Mouse (Mus musculus): Measurements from ENCODE around the gene Slc6a16. TPM values are rescaled to one million over a fixed set of nuclear protein-coding genes. Genes with fewer than 3 reads are reported as not detected.
A peak's percentile ranks its signal among the peaks of the same experiment; 100 is the strongest.

Slc6a16 gene
- polyA plus RNA-seq, 1 experiment from 2014 or later = not detected

- ChIA-PET CTCF (interaction anchor here (1.0 to 5.7 kb wide), 3 partner anchors 9 to 44 kb away, joined by 3 to 44 read pairs (median 3); partner anchors contain the start of gene Slc6a21), POLR2A (no interaction called here)
- in situ Hi-C loops (cut with MboI; ENCODE audit: low pct_unique_long_range_greater_than_20kb) = no loop called here
- peaks cover 34% of the 10 kb centered on the region for H3K27me3 ChIP-seq
- TF ChIP-seq CTCF (IDR thresholded peaks at IDR 0.05) = no peak
- ATAC-seq = no peak
- DNase-seq (ENCODE audit: low read depth, low spot score) = no peak
Observed at GRCm38 (mm10) chr7:45296626-45297025, 55.7 kb downstream of the Slc6a16 start.

GRCm38 (mm10) chr7:45297563-45297962 is 56.7 kb downstream of the Slc6a16 start:
- POLR2A ChIA-PET = no interaction called here

GRCm38 (mm10) chr7:45299752-45300151 is 58.9 kb downstream of the Slc6a16 start:
- no peak for ATAC-seq
- ChIA-PET POLR2A (no interaction called here), CTCF (interaction anchor here (0.9 to 5.7 kb wide), 12 partner anchors 8 to 137 kb away, joined by 3 to 44 read pairs (median 6); partner anchors contain the start of genes Kcna7, Slc17a7 and Slc6a21)
- DNase-seq (ENCODE audit: low read depth, low spot score) = no peak
- in situ Hi-C loops (cut with MboI; ENCODE audit: low pct_unique_long_range_greater_than_20kb) = loop anchor here (10.0 kb wide), 1 partner anchor 105 kb away; the partner anchor contains the start of gene Kcna7
- peak; percentile 60 for TF ChIP-seq CTCF (IDR thresholded peaks at IDR 0.05)
- peaks cover 18% of the 10 kb centered on the region for H3K27me3 ChIP-seq

More at GRCm38 (mm10) chr7:45297563-45297962, 56.7 kb downstream of the Slc6a16 start:
- CTCF ChIA-PET = interaction anchor here (5.7 kb wide), 1 partner anchor 43 kb away, joined by 44 read pairs; no protein-coding TSS in a partner anchor
- DNase-seq (ENCODE audit: low read depth, low spot score) (no peak), ATAC-seq (no peak)
- no peak for TF ChIP-seq CTCF (IDR thresholded peaks at IDR 0.05)
- in situ Hi-C loops (cut with MboI; ENCODE audit: low pct_unique_long_range_greater_than_20kb) = no loop called here
- peaks cover 34% of the 10 kb centered on the region for H3K27me3 ChIP-seq

GRCm38 (mm10) chr7:45300270-45300669 is 59.4 kb downstream of the Slc6a16 start:
- peak; percentile 87 for TF ChIP-seq CTCF (IDR thresholded peaks at IDR 0.05)
- H3K27me3 ChIP-seq = peaks cover 13% of the 10 kb centered on the region
- DNase-seq (ENCODE audit: low read depth, low spot score) (no peak), ATAC-seq (no peak)
- ChIA-PET POLR2A (interaction anchor here (0.7 kb wide), 1 partner anchor 10 kb away, joined by 3 read pairs; no protein-coding TSS in a partner anchor), CTCF (interaction anchor here (0.9 to 5.7 kb wide), 13 partner anchors 9 to 145 kb away, joined by 3 to 44 read pairs (median 5); partner anchors contain the start of genes Kcna7, Slc17a7 and Slc6a21)
- in situ Hi-C loops (cut with MboI; ENCODE audit: low pct_unique_long_range_greater_than_20kb) = loop anchor here (10.0 kb wide), 1 partner anchor 105 kb away; the partner anchor contains the start of gene Kcna7

GRCm38 (mm10) chr7:45302626-45303025 is 61.7 kb downstream of the Slc6a16 start:
- no peak for ATAC-seq
- in situ Hi-C loops (cut with MboI; ENCODE audit: low pct_unique_long_range_greater_than_20kb) = loop anchor here (10.0 kb wide), 1 partner anchor 102 kb away; the partner anchor contains the start of gene Kcna7
- no peaks in the 10 kb centered on the region for H3K27me3 ChIP-seq
- CTCF ChIA-PET = interaction anchor here (1.7 kb wide), 1 partner anchor 25 kb away, joined by 4 read pairs; the partner anchor contains the start of gene Slc6a21
- POLR2A ChIA-PET = no interaction called here
- DNase-seq (ENCODE audit: low read depth, low spot score) = no peak
- TF ChIP-seq CTCF (IDR thresholded peaks at IDR 0.05) = no peak

GRCm38 (mm10) chr7:45304869-45305268 is 64.0 kb downstream of the Slc6a16 start:
- no peak for ATAC-seq
- no peak for TF ChIP-seq CTCF (IDR thresholded peaks at IDR 0.05)
- POLR2A ChIA-PET = no interaction called here
- H3K27me3 ChIP-seq = no peaks in the 10 kb centered on the region
- DNase-seq (ENCODE audit: low read depth, low spot score) = no peak
- CTCF ChIA-PET = interaction anchor here (0.9 to 4.2 kb wide), 5 partner anchors 9 to 36 kb away, joined by 3 to 28 read pairs (median 4); partner anchors contain the start of gene Slc6a21
- in situ Hi-C loops (cut with MboI; ENCODE audit: low pct_unique_long_range_greater_than_20kb) = loop anchor here (5.0 to 10.0 kb wide), 2 partner anchors 37 to 100 kb away; partner anchors contain the start of gene Kcna7

- DNase-seq (ENCODE audit: low read depth, low spot score) = no peak
- POLR2A ChIA-PET = no interaction called here
- no peak for ATAC-seq
- H3K27me3 ChIP-seq = no peaks in the 10 kb centered on the region
- CTCF ChIA-PET = interaction anchor here (0.8 to 4.2 kb wide), 6 partner anchors 9 to 67 kb away, joined by 3 to 28 read pairs (median 4); partner anchors contain the start of gene Slc6a21
- TF ChIP-seq CTCF (IDR thresholded peaks at IDR 0.05) = peak; percentile 77
- in situ Hi-C loops (cut with MboI; ENCODE audit: low pct_unique_long_range_greater_than_20kb) = loop anchor here (5.0 to 10.0 kb wide), 2 partner anchors 37 to 100 kb away; partner anchors contain the start of gene Kcna7
Observed at GRCm38 (mm10) chr7:45305275-45305674, 64.4 kb downstream of the Slc6a16 start.

- no peaks in the 10 kb centered on the region for H3K27me3 ChIP-seq
- ChIA-PET POLR2A (no interaction called here), CTCF (interaction anchor here (0.9 to 3.5 kb wide), 5 partner anchors 9 to 87 kb away, joined by 3 to 24 read pairs (median 3); partner anchors contain the start of gene Snrnp70)
- DNase-seq (ENCODE audit: low read depth, low spot score) = no peak
- no peak for TF ChIP-seq CTCF (IDR thresholded peaks at IDR 0.05)
- in situ Hi-C loops (cut with MboI; ENCODE audit: low pct_unique_long_range_greater_than_20kb) = loop anchor here (5.0 to 10.0 kb wide), 2 partner anchors 34 to 96 kb away; partner anchors contain the start of gene Kcna7
- no peak for ATAC-seq
Observed at GRCm38 (mm10) chr7:45308551-45309240, 67.8 kb downstream of the Slc6a16 start.

GRCm38 (mm10) chr7:45309455-45309854 is 68.6 kb downstream of the Slc6a16 start:
- no peak for DNase-seq (ENCODE audit: low read depth, low spot score)
- ChIA-PET CTCF (interaction anchor here (0.9 to 3.5 kb wide), 7 partner anchors 9 to 86 kb away, joined by 3 to 24 read pairs (median 3); partner anchors contain the start of gene Snrnp70), POLR2A (no interaction called here)
- peak; percentile 82 for TF ChIP-seq CTCF (IDR thresholded peaks at IDR 0.05)
- no peaks in the 10 kb centered on the region for H3K27me3 ChIP-seq
- no peak for ATAC-seq
- in situ Hi-C loops (cut with MboI; ENCODE audit: low pct_unique_long_range_greater_than_20kb) = loop anchor here (5.0 to 10.0 kb wide), 2 partner anchors 33 to 95 kb away; partner anchors contain the start of gene Kcna7

- in situ Hi-C loops (cut with MboI; ENCODE audit: low pct_unique_long_range_greater_than_20kb) = no loop called here
- TF ChIP-seq CTCF (IDR thresholded peaks at IDR 0.05) = no peak
- ATAC-seq (no peak), DNase-seq (ENCODE audit: low read depth, low spot score) (no peak)
- POLR2A ChIA-PET = interaction anchor here (0.7 kb wide), 2 partner anchors 26 to 295 kb away, joined by 3 read pairs; no protein-coding TSS in a partner anchor
- H3K27me3 ChIP-seq = no peaks in the 10 kb centered on the region
- CTCF ChIA-PET = interaction anchor here (1.8 to 2.1 kb wide), 2 partner anchors 29 to 35 kb away, joined by 5 to 11 read pairs; partner anchors contain the start of gene Slc6a21
Observed at GRCm38 (mm10) chr7:45312023-45312422, 71.1 kb downstream of the Slc6a16 start.
